Mouse (Mus musculus) macrophage (primary cell): ENCODE measurements at regions not wholly inside any gene's neighbourhood (a gene's known extent, or its start where the extent isn't known, plus 50 kb on each side); places are given as distances from the start of the nearest gene placed in this dataset.

ENCODE experiments used
- H3K27ac ChIP-seq: fragments of 350-480 bp; formaldehyde crosslinking; 2 replicates; pipeline ENCODE4 v1.9.0; 2021
- H3K36me3 ChIP-seq: fragments of 350-480 bp; formaldehyde crosslinking; 2 replicates; pipeline ENCODE4 v1.9.0; 2021; ENCODE audit errors: inconsistent target
- H3K4me3 ChIP-seq: fragments of 350-480 bp; formaldehyde crosslinking; 2 replicates; pipeline ENCODE4 v1.9.0; 2021; ENCODE audit errors: inconsistent target
- H3K79me2 ChIP-seq: fragments of 350-480 bp; formaldehyde crosslinking; 2 replicates; pipeline ENCODE4 v1.9.0; 2021; ENCODE audit errors: inconsistent target
- WGBS: methylation state at CpG from one replicate; pipeline ENCODE4 v1.1.7; 2026; ENCODE audit warnings: inconsistent platforms; ENCODE audit not compliant: missing documents; 5-methylcytosine and 5-hydroxymethylcytosine counted together

DNA sequence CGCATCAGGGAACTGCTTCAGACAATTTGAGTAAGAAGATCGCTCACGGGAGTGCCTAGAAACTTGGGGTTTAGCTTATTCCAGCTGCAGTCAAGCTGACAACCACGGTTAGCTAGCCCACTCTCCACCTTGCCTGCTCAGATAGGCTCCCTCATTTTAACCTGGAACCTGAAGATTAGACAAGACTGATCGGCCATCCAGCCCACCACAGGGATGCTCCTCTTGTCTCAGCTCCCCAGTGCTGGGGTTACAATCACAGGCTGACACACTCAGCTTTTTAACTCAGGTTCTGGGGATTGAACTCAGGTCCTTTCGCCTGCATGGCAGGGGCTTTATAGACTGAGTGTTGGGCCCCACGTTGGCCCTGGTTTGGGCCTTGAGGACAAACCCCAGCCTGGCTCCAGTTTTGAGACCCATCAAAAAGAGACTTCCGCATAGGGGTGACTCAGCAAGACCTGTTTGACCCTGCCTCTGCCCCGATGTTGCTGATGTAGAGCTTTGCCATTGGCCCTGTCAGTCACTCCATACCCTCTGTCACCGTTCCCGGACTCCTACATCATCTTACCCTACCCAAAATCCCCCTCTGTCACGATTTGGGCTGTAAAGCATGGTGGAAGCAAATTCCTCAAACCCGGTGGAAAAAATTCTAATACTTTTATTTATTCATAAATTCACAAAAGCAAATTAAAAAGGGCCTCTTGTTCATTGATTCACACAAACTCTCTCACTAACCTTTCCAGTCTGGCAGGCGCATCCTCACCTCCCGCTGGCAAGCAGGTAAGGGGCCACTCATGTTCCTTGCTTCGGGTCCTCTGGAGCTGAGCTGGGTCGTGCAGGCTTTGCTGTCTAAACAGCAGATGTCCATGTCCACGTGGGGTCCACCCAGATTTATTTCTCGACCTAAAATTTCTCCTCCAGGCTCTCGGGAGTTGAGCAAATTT, 67.6 kb upstream of the Vrk1 start:
- no peak overlapping the region for H3K27ac ChIP-seq
- WGBS: 84% methylated on average over 20 of the region's 20 CpGs

DNA sequence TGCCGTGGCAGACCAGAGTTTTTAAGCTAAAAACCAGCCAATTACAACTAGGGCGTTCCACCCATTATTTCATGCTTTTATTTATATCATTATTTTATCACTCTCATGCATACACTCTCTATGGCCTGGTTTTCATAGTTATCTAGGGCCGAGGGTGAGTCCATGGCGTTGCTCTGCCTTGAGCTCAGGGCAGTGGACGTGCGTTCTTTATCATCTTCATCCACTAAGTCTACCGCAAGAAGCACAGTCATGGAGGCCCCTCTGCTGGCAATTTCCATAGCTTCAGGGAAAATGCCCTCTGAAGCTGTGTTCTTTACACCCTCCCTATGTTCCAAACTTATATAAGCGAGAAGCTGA, 67.0 kb upstream of the Vrk1 start:
- no peaks in the 10 kb centered on the region for H3K36me3 ChIP-seq
- no peaks in the 10 kb centered on the region for H3K79me2 ChIP-seq
- no peak overlapping the region for H3K27ac ChIP-seq
- 90% methylated on average over 8 of the region's 8 CpGs for WGBS
- no peak overlapping the region for H3K4me3 ChIP-seq

More for the DNA sequence above, 67.6 kb upstream of the Vrk1 start:
- H3K79me2 ChIP-seq: no peaks in the 10 kb centered on the region
- no peak overlapping the region for H3K4me3 ChIP-seq
- H3K36me3 ChIP-seq: no peaks in the 10 kb centered on the region

DNA sequence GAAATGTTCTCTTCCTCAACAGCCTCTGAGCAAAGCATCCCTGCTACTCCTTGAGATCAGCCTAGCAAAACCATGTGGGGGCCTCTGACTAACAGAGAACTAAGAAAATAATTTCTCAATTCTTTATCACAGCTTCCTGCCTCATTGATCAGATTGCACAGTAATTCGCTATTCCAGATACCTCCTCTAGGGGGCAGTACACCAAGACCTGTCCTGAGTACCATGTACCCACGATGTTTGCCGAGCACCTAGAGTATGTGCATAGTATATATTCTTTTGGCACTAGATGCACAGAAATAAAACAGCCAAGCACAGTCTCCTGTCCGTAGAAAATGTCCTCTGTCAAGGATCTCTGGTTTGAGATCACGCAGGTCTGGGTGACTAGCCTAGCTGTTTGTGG, 62.7 kb upstream of the Vrk1 start:
- Histone ChIP-seq H3K79me2 (no peaks in the 10 kb centered on the region), H3K36me3 (no peaks in the 10 kb centered on the region), H3K4me3 (no peak overlapping the region), H3K27ac (no peak overlapping the region)
- 54% methylated on average over 5 of the region's 5 CpGs for WGBS

DNA sequence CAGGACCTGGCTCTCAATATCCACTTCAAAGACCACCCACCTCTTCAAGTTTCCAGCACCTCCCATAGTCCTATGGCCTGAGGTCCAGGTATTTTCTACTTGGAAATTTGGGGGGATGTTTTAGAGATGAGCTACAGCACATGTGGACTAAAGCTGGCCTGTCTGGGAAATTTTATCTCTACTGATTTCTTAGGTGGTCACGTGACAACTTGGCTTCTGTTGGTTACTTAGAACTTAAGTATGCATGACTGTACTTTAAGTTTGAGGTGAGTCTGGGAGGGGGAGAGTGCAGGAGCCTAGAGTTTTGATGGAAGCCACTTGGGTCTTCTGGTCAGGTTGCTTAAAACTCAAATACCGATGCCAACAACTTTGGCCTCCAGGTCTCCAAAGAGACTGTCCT, 61.7 kb upstream of the Vrk1 start:
- 91% methylated on average over 2 of the region's 2 CpGs for WGBS
- Histone ChIP-seq H3K79me2 (no peaks in the 10 kb centered on the region), H3K36me3 (no peaks in the 10 kb centered on the region), H3K27ac (no peak overlapping the region), H3K4me3 (no peak overlapping the region)

DNA sequence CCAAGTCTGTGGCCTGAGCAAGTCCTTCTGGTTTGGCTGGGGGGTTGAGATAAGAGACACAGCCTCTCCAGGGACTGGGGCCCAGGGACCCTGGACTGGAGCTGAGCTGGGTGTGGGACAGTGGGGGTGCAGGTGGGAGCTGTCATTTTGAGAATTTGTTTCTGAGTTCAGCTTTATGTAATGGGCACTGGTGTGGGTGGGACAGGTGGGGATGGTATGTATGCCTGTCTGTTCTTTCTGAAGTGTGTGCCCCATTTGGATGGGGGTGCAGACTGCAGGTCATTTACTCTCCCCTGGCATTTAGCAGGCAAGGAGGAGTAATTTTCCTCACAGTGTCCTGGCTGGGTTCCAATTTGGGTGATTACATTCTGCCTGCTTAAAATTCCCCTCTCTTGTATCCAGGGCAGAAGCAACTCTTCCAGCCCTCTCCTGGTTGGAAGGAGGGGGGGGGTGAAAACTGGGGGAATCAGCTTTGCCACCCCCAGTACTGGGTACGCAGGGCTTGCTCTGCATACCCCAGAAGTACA, 54.2 kb upstream of the Vrk1 start:
- Histone ChIP-seq H3K79me2 (no peaks in the 10 kb centered on the region), H3K4me3 (no peak overlapping the region), H3K27ac (no peak overlapping the region), H3K36me3 (no peaks in the 10 kb centered on the region)
- 93% methylated on average over 1 of the region's 1 CpGs for WGBS

DNA sequence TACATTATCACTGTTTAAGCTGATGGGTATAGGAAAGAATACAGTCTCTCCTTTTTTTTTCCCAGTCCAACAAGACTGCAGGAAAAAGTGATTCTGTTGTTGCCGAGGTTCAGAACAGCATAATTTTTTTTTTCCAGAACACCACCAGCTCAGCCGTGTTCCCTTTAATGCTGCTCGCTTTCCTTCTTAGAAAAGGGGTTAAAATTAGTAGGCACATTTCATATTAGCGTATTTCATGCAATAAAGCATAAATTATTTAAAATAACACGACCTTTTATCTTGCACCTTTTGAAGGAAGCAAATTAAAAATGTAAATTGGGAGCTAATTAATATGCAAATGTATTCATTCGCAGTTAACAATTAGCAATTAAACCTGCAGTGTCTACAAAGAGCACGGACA, 50.3 kb upstream of the Vrk1 start:
- H3K27ac ChIP-seq: no peak overlapping the region
- WGBS: 70% methylated on average over 7 of the region's 7 CpGs
- H3K79me2 ChIP-seq: no peaks in the 10 kb centered on the region
- H3K4me3 ChIP-seq: no peak overlapping the region
- no peaks in the 10 kb centered on the region for H3K36me3 ChIP-seq
